Comparison of ENCODE assay signal across 16 mouse cellular contexts in genomic region chr4:47882076-47882475, GRCm38 (mm10).
DNase-seq lines count a peak whose midpoint lies in the region; ATAC-seq and TF ChIP-seq lines count a peak whose summit lies in the region.
"Had no signal": no experiment of that assay in that cellular context is flagged by ENCODE, and none has a peak within 500 bp of the region (broad histone marks: within the 10 kb centered on the region; RNA-seq: fewer than 3 reads in every experiment).

No protein-coding gene starts in this region.

- H3K9me3 ChIP-seq in forebrain, embryonic 15.5 days, result no peaks in the 10 kb centered on the region
- H3K9me3 ChIP-seq in forebrain, embryonic 11.5 days (ENCODE audit: control insufficient read depth, low read length), result no peaks in the 10 kb centered on the region
- no peaks in the 10 kb centered on the region for H3K9me3 ChIP-seq in lung, embryonic 14.5 days (ENCODE audit: low read depth, low read length)
- H3K9me3 ChIP-seq in hindbrain, embryonic 16.5 days (ENCODE audit: control insufficient read depth, low read length), result no peaks in the 10 kb centered on the region
- H3K9me3 ChIP-seq: G1E; heart, embryonic 13.5 days; megakaryocyte, embryonic 14.5 days had no signal

- no peak for DNase-seq in forebrain, embryonic 11.5 days (ENCODE audit: low spot score)
- DNase-seq in lung, embryonic 14.5 days, result peak; percentile 53
- DNase-seq in lung, adult 18-20 months, result no peak
- DNase-seq in layer of hippocampus, adult 9-11 months, result peak; percentile 11
- no peak for DNase-seq in adrenal gland, adult 18-20 months (ENCODE audit: low spot score in 2 of 2)
- DNase-seq: adrenal gland, adult 2 months; heart, postnatal 4 days; kidney, adult 2 months; thymus, postnatal 36 days had no signal

- WGBS in forebrain, embryonic 15.5 days, result 56% methylated on average over 10 of the region's 10 CpGs
- WGBS in forebrain, embryonic 11.5 days, result 82% methylated on average over 10 of the region's 10 CpGs
- 34% methylated on average over 10 of the region's 10 CpGs for WGBS in lung, embryonic 14.5 days
- 57% methylated on average over 10 of the region's 10 CpGs for WGBS in hindbrain, embryonic 16.5 days

- no peak overlapping the region for H3K4me3 ChIP-seq in forebrain, embryonic 15.5 days
- H3K4me3 ChIP-seq in forebrain, embryonic 11.5 days (ENCODE audit: low read depth, low read length), result no peak overlapping the region
- H3K4me3 ChIP-seq in lung, embryonic 14.5 days (ENCODE audit: low read depth, low read length), result no peak overlapping the region
- H3K4me3 ChIP-seq in hindbrain, embryonic 16.5 days (ENCODE audit: low read length), result no peak overlapping the region
- H3K4me3 ChIP-seq: heart, embryonic 13.5 days; megakaryocyte, embryonic 14.5 days had no signal

- peak overlapping the region; percentile 72 for H3K27ac ChIP-seq in forebrain, embryonic 15.5 days (replicated peaks)
- no peak overlapping the region for H3K27ac ChIP-seq in forebrain, embryonic 11.5 days (ENCODE audit: low read depth, low read length)
- no peak overlapping the region for H3K27ac ChIP-seq in lung, embryonic 14.5 days (ENCODE audit: low read depth)
- H3K27ac ChIP-seq in hindbrain, embryonic 16.5 days (ENCODE audit: low read depth, low read length), result no peak overlapping the region; the same call in 1 of the 2 replicates
- H3K27ac ChIP-seq: heart, embryonic 13.5 days had no signal

- H3K4me1 ChIP-seq in forebrain, embryonic 15.5 days, result peaks cover 8% of the 10 kb centered on the region; the same call in 1 of the 2 replicates
- H3K4me1 ChIP-seq in forebrain, embryonic 11.5 days (replicated peaks; ENCODE audit: control insufficient read depth, insufficient read depth, low read length), result no peaks in the 10 kb centered on the region
- no peaks in the 10 kb centered on the region for H3K4me1 ChIP-seq in lung, embryonic 14.5 days (ENCODE audit: insufficient read depth)
- H3K4me1 ChIP-seq in hindbrain, embryonic 16.5 days (ENCODE audit: control insufficient read depth, insufficient read depth, low read depth, low read length), result peaks cover 2% of the 10 kb centered on the region; the same call in 1 of the 2 replicates
- H3K4me1 ChIP-seq: heart, embryonic 13.5 days; megakaryocyte, embryonic 14.5 days had no signal

- H3K4me2 ChIP-seq in forebrain, embryonic 15.5 days (replicated peaks), result no peak overlapping the region
- H3K4me2 ChIP-seq in forebrain, embryonic 11.5 days (ENCODE audit: low read depth, low read length, severe bottlenecking), result no peak overlapping the region
- 0 out of 2 replicates have a peak overlapping the region, but pooled peaks have one; percentile 2 for H3K4me2 ChIP-seq in lung, embryonic 14.5 days
- H3K4me2 ChIP-seq in hindbrain, embryonic 16.5 days (ENCODE audit: low read length), result no peak overlapping the region
- H3K4me2 ChIP-seq: heart, embryonic 13.5 days; liver, embryonic 11.5 days had no signal

- TF ChIP-seq CTCF in lung, embryonic 14.5 days (IDR thresholded peaks at IDR 0.05; ENCODE audit: low read depth), result no peak

- H3K36me3 ChIP-seq in forebrain, embryonic 15.5 days, result no peaks in the 10 kb centered on the region
- no peaks in the 10 kb centered on the region for H3K36me3 ChIP-seq in forebrain, embryonic 11.5 days (ENCODE audit: control insufficient read depth, insufficient read depth, low read length)
- H3K36me3 ChIP-seq in lung, embryonic 14.5 days (ENCODE audit: insufficient read depth), result no peaks in the 10 kb centered on the region
- H3K36me3 ChIP-seq in hindbrain, embryonic 16.5 days (ENCODE audit: control insufficient read depth, insufficient read depth, low read length), result no peaks in the 10 kb centered on the region
- H3K36me3 ChIP-seq: G1E; heart, embryonic 13.5 days had no signal

- H3K27me3 ChIP-seq in forebrain, embryonic 15.5 days, result no peaks in the 10 kb centered on the region
- H3K27me3 ChIP-seq in forebrain, embryonic 11.5 days (ENCODE audit: control insufficient read depth, insufficient read depth, low read length), result no peaks in the 10 kb centered on the region
- H3K27me3 ChIP-seq in lung, embryonic 14.5 days (ENCODE audit: insufficient read depth, low read length), result no peaks in the 10 kb centered on the region
- no peaks in the 10 kb centered on the region for H3K27me3 ChIP-seq in hindbrain, embryonic 16.5 days (replicated peaks; ENCODE audit: control insufficient read depth, insufficient read depth, low read length)
- H3K27me3 ChIP-seq: heart, embryonic 13.5 days; megakaryocyte, embryonic 14.5 days had no signal

- H3K9ac ChIP-seq in forebrain, embryonic 15.5 days (replicated peaks), result no peak overlapping the region
- H3K9ac ChIP-seq in forebrain, embryonic 11.5 days (ENCODE audit: low read length), result no peak overlapping the region
- H3K9ac ChIP-seq in lung, embryonic 14.5 days, result no peak overlapping the region
- no peak overlapping the region for H3K9ac ChIP-seq in hindbrain, embryonic 16.5 days (ENCODE audit: low read depth, low read length)
- H3K9ac ChIP-seq: heart, embryonic 13.5 days had no signal

- peak; percentile 60 for ATAC-seq in forebrain, embryonic 15.5 days (replicated peaks)
- ATAC-seq in forebrain, embryonic 11.5 days (replicated peaks; ENCODE audit: low FRiP score), result no peak
- ATAC-seq in lung, embryonic 14.5 days (ENCODE audit: insufficient read depth), result no peak
- ATAC-seq in hindbrain, embryonic 16.5 days, result peak; percentile 64
- ATAC-seq in erythroblast, adult 5-6 weeks (replicated peaks; ENCODE audit: low FRiP score, poor library complexity, severe bottlenecking), result no peak

Comparison
In these comparisons a context has a peak if more than half of its experiments do, and no peak if none do; other contexts are left out.
1. ATAC-seq: peak in forebrain, embryonic 15.5 days (single experiment) and hindbrain, embryonic 16.5 days (single experiment); none in forebrain, embryonic 11.5 days (single experiment), lung, embryonic 14.5 days (single experiment) and erythroblast, adult 5-6 weeks (single experiment).
2. DNase-seq: peak in lung, embryonic 14.5 days (single experiment) and layer of hippocampus, adult 9-11 months (single experiment); none in forebrain, embryonic 11.5 days (single experiment), lung, adult 18-20 months (0 of 2) and adrenal gland, adult 18-20 months (0 of 2).